Mouse (Mus musculus): ENCODE data around the gene Jrkl. TPM values are rescaled to one million over a fixed set of nuclear protein-coding genes. Genes with fewer than 3 reads are reported as not detected.

The Jrkl gene
- total RNA-seq, 2 experiments from 2014 or later, result 5.3 to 5.5 TPM

Other genes starting within 250 kb of the Jrkl start
- gene Ccdc82, start 1.1 kb upstream of the Jrkl start, total RNA-seq (2021), result 1 to 10 TPM; 7.8 to 9.8 TPM
- gene Maml2, start 52.1 kb upstream of the Jrkl start, total RNA-seq (2021), result 1 to 10 TPM; 5.3 to 6.0 TPM
- gene Gm17571, start 200.9 kb upstream of the Jrkl start, total RNA-seq (2021), result not detected

All from heart, adult 18-20 months (tissue).